Mouse (Mus musculus): Measurements from ENCODE around the gene Nlk.

- TF ChIP-seq CTCF (IDR thresholded peaks at IDR 0.05; ENCODE audit: low read depth, low read length) (no peak), POLR2A (IDR thresholded peaks at IDR 0.05; ENCODE audit: extremely low read depth, insufficient read depth, low read length) (no peak)
These were observed 68.3 kb downstream of the Nlk start for GRCm38 (mm10) chr11:78628871-78629270.

Measured in liver, adult 2 months (tissue).